Mouse (Mus musculus) bone marrow, adult 2 months (tissue): ENCODE data around the gene Cmtm4.

Source experiments
- CTCF ChIP-seq: fragments of 200-500 bp; IDR thresholded peaks from 2 replicates; pipeline ENCODE4 v1.5.1; 2011; ENCODE audit warnings: low read length, control low read depth; ENCODE audit not compliant: control insufficient read depth, insufficient read depth
- POLR2A ChIP-seq: fragments of 200-500 bp; IDR thresholded peaks from 2 replicates; pipeline ENCODE4 v1.6.1; 2011; ENCODE audit warnings: low read depth, mild to moderate bottlenecking, control low read depth, low read length, borderline replicate concordance; ENCODE audit not compliant: control insufficient read depth

GRCm38 (mm10) chr8:104339983-104340232, 55.7 kb downstream of the Cmtm4 start:
- no peak for TF ChIP-seq CTCF
- no peak for TF ChIP-seq POLR2A
